Mouse (Mus musculus): ENCODE results near the gene Irs3. TPM values are rescaled to one million over a fixed set of nuclear protein-coding genes. Genes with fewer than 3 reads are reported as not detected.

The Irs3 gene
- polyA plus RNA-seq, 1 experiment: 0.35 TPM

DNA sequence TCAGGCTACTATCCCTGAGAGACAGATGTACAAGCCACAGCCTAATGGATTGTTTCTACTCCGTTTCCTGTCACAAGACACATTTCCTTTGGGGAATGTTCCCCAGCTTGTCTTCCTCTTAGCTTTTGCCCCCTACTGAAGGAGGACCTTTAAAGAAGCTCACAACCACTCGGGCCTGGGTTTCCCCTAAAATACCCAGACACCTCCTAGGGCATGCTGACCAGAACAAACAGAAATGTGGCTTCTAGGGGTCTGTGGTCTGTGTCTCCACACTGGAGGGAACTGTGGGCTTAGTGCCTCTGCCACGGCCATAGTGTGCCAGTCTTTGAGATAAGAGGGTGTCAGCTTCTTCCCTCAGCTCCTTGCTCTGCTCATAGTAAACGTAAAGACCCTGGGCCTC is 13.9 kb downstream of the Irs3 start:
- 36% methylated on average over 4 of the region's 4 CpGs for WGBS
- Histone ChIP-seq H3K4me3 (ENCODE audit: low read depth, low read length) (peak overlapping the region; percentile 65), H3K27ac (ENCODE audit: insufficient read depth, low read depth, low read length) (peak overlapping the region; percentile 92)

DNA sequence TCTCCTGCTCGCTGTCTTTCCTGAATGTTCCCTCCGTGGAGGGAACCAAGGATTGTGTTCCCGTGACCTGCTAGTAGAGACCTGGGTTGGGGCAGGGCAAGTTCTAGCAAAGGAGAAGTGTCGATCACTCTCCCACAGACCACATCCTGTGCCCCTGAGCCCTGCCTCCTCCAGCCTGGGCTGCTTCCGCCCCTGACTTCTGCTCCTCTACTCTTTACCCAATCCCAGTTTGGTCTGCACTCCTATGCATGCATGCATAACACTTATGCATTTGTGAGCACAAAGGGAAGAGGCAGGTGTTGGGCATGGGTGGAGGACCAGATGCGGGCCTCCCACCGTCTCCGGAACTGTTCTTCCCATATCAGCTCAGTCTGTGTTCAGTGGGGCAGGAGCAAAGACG is 14.3 kb downstream of the Irs3 start:
- TF ChIP-seq POLR2A (IDR thresholded peaks at IDR 0.05; ENCODE audit: low read depth, low read length): no peak
- TF ChIP-seq CTCF (IDR thresholded peaks at IDR 0.05; ENCODE audit: extremely low read depth, insufficient read length, insufficient replicate concordance, low read depth, low read length): no peak
- Histone ChIP-seq H3K36me3 (ENCODE audit: control insufficient read depth, insufficient read depth, low read length) (peaks cover 22% of the 10 kb centered on the region), H3K27me3 (ENCODE audit: control insufficient read depth, insufficient read depth, low read length) (no peaks in the 10 kb centered on the region), H3K4me1 (ENCODE audit: control insufficient read depth, insufficient read depth, insufficient read length, low read length) (peaks cover 18% of the 10 kb centered on the region), H3K27ac (ENCODE audit: insufficient read depth, low read depth, low read length) (peak overlapping the region; percentile 92), H3K4me3 (ENCODE audit: low read depth, low read length) (peak overlapping the region; percentile 65)
- 19% methylated on average over 9 of the region's 9 CpGs for WGBS

More for the DNA sequence above, 13.9 kb downstream of the Irs3 start:
- Histone ChIP-seq H3K36me3 (ENCODE audit: control insufficient read depth, insufficient read depth, low read length) (peaks cover 26% of the 10 kb centered on the region), H3K27me3 (ENCODE audit: control insufficient read depth, insufficient read depth, low read length) (no peaks in the 10 kb centered on the region), H3K4me1 (ENCODE audit: control insufficient read depth, insufficient read depth, insufficient read length, low read length) (peaks cover 18% of the 10 kb centered on the region)
- no peak for TF ChIP-seq CTCF (IDR thresholded peaks at IDR 0.05; ENCODE audit: extremely low read depth, insufficient read length, insufficient replicate concordance, low read depth, low read length)
- TF ChIP-seq POLR2A (IDR thresholded peaks at IDR 0.05; ENCODE audit: low read depth, low read length): no peak

DNA sequence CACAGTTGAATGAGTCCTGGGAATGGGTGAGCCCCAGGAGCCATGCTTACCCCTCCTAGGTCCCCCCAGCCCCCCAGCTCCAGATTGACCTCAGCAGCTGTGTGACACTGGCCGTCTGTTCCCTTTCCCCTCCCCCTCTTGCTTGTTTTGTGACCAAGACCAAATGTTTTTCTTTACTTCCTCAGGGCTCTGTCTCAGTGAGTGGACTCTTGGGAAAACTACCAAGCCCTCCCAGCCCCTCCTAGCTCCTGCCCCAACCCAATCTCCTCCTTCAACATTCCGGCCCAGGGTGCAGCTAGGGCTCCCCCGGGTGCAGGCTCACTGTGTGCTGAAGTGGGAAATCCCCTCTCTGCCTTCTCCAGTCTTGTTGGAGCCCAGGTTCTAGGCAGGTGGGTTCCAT is 14.9 kb downstream of the Irs3 start:
- WGBS: 7% methylated on average over 3 of the region's 3 CpGs
- TF ChIP-seq CTCF (IDR thresholded peaks at IDR 0.05; ENCODE audit: extremely low read depth, insufficient read length, insufficient replicate concordance, low read depth, low read length) (no peak), POLR2A (IDR thresholded peaks at IDR 0.05; ENCODE audit: low read depth, low read length) (0 out of 2 replicates have a peak, but pooled peaks have one; percentile 10)
- peak overlapping the region; percentile 92 for H3K27ac ChIP-seq (ENCODE audit: insufficient read depth, low read depth, low read length)
- H3K4me3 ChIP-seq (ENCODE audit: low read depth, low read length): peak overlapping the region; percentile 65
- peaks cover 18% of the 10 kb centered on the region for H3K4me1 ChIP-seq (ENCODE audit: control insufficient read depth, insufficient read depth, insufficient read length, low read length)
- H3K36me3 ChIP-seq (ENCODE audit: control insufficient read depth, insufficient read depth, low read length): peaks cover 16% of the 10 kb centered on the region
- no peaks in the 10 kb centered on the region for H3K27me3 ChIP-seq (ENCODE audit: control insufficient read depth, insufficient read depth, low read length)

DNA sequence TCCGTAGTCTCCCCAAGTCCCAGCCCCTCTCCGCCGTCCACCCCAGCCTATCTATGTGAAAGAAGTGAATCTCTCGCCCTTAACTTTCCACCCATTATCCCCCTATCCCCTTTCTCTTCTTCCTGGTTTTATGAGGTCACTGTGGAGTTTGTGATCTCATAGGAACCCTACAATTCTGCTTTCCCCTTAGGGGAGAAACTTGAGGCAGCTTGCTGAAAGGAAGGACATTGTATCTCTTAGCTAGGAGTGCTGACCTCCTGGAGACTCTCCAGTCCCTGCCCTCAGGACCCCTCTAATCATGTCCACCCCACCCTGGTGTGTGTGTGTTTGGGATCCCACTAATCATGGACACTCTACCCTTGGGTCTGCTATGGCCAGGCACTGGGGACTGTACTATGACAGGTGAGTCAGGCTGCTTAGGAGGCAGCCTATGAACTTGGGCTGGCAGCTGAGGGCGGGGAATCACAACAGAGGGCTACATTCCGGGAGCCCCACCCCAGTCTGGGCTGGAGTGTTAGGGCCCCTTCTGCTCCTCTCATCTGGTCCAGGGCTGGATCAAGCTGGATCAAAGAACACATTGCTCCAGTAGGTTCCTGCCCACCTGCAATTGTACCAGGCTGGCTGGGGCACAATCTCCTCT is 15.5 kb downstream of the Irs3 start:
- WGBS: 5% methylated on average over 6 of the region's 6 CpGs

DNA sequence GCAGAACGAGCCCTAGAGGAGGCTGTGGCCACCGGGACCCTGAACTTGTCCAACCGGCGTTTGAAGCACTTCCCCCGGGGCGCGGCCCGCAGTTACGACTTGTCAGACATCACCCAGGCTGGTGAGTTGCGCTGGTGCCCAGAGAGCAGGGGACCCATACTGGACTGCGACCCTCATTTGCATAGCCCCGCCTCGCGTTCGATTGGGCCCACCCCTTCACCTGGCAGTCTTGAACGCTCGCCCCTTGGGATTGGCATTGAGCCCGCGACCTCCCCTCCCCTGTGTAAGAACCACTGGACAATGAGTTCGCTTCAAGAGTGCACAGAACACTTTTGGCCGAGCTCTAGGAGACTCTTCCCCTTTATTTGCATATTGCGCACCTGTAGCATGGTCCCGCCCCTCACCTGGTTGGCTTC is 16.2 kb downstream of the Irs3 start:
- Histone ChIP-seq H3K36me3 (ENCODE audit: control insufficient read depth, insufficient read depth, low read length) (peaks cover 8% of the 10 kb centered on the region), H3K4me1 (ENCODE audit: control insufficient read depth, insufficient read depth, insufficient read length, low read length) (peaks cover 18% of the 10 kb centered on the region), H3K4me3 (ENCODE audit: low read depth, low read length) (peak overlapping the region; percentile 65), H3K27me3 (ENCODE audit: control insufficient read depth, insufficient read depth, low read length) (no peaks in the 10 kb centered on the region), H3K27ac (ENCODE audit: insufficient read depth, low read depth, low read length) (peak overlapping the region; percentile 92)
- TF ChIP-seq CTCF (IDR thresholded peaks at IDR 0.05; ENCODE audit: extremely low read depth, insufficient read length, insufficient replicate concordance, low read depth, low read length) (no peak), POLR2A (IDR thresholded peaks at IDR 0.05; ENCODE audit: low read depth, low read length) (no peak)
- under 1% methylated on average over 23 of the region's 23 CpGs for WGBS

More for the DNA sequence above, 15.5 kb downstream of the Irs3 start:
- TF ChIP-seq CTCF (IDR thresholded peaks at IDR 0.05; ENCODE audit: extremely low read depth, insufficient read length, insufficient replicate concordance, low read depth, low read length): no peak
- TF ChIP-seq POLR2A (IDR thresholded peaks at IDR 0.05; ENCODE audit: low read depth, low read length): no peak
- Histone ChIP-seq H3K27ac (ENCODE audit: insufficient read depth, low read depth, low read length) (peak overlapping the region; percentile 92), H3K4me1 (ENCODE audit: control insufficient read depth, insufficient read depth, insufficient read length, low read length) (peaks cover 18% of the 10 kb centered on the region), H3K36me3 (ENCODE audit: control insufficient read depth, insufficient read depth, low read length) (peaks cover 11% of the 10 kb centered on the region), H3K4me3 (ENCODE audit: low read depth, low read length) (peak overlapping the region; percentile 65), H3K27me3 (ENCODE audit: control insufficient read depth, insufficient read depth, low read length) (no peaks in the 10 kb centered on the region)

DNA sequence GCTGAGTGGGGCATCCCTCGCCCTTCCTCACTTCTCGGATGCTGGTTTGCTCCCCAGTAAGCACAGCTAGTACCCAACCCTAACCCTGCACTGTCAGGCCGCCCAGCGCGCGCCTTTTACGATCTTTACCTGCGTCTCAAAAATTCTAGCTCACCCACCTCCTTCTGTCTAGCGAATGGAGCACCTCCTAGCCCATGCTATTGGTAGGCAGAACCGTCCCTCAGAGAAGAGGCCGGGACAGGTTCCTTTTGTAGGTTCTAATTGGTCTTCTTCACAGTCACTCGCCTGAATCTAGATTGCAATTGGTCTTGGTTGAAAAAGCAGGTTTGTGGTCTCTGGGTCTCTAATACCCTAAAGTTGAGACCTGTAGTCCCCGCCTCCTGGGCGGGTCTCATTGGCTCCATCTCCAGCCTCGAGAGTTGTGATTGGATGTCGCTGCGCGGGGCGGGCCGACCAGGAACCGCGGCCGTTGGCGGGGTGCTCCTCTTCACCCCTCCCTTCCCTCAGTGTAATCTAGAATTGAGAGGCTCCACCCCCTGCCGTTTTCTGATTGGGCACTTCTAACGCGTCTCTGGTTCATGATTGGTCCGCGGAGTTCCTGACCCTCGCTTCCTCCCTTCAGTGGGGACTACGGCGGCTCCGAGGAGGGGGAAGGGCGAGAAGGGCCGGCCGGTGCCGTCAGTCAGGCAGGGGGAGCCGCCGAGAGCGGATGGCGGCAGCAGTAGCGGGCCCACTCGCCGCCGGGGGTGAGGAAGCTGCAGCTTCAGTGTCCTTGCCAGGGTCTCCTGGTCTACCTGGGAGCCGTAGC is 16.8 kb downstream of the Irs3 start, which contains the start of the genes Fbxo24, Lrch4 and Gm20605:
Fbxo24 (minus strand) TSS at position 505 of the 808 bp plus-strand sequence.
Lrch4 (plus strand) TSS at position 624 of the 808 bp plus-strand sequence.
Gm20605 (plus strand) TSS at position 678 of the 808 bp plus-strand sequence.
- Histone ChIP-seq H3K4me3 (ENCODE audit: low read depth, low read length) (peak within 1 kb of the TSS; percentile 73), H3K27me3 (ENCODE audit: control insufficient read depth, insufficient read depth, low read length) (no peaks in the 10 kb centered on the region), H3K4me1 (ENCODE audit: control insufficient read depth, insufficient read depth, insufficient read length, low read length) (peaks cover 12% of the 10 kb centered on the region), H3K36me3 (ENCODE audit: control insufficient read depth, insufficient read depth, low read length) (peaks cover 2% of the 10 kb centered on the region), H3K27ac (ENCODE audit: insufficient read depth, low read depth, low read length) (peak within 1 kb of the TSS; percentile 92)
- under 1% methylated on average over 46 of the region's 46 CpGs for WGBS
- no peak for TF ChIP-seq CTCF (IDR thresholded peaks at IDR 0.05; ENCODE audit: extremely low read depth, insufficient read length, insufficient replicate concordance, low read depth, low read length)
- TF ChIP-seq POLR2A (IDR thresholded peaks at IDR 0.05; ENCODE audit: low read depth, low read length): peak; percentile 88

DNA sequence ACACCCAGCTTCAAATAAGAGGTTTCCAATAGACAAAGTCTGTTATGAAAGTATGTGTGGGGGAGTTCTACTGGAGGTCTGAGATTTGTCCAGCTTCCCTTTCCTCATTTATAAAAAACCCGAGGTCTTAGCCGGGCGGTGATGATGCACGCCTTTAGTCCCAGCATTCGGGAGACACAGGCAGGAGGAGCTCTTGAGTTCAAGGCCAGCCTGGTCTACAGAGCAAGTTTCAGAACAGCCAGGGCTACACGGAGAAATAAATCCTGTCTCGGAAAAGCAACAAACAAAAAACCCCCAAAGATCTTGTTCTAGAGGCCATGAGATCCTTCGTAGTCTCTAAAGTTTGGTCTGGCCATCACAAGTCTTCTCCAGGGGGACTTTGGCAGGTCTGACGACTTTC is 17.5 kb downstream of the Irs3 start:
- Histone ChIP-seq H3K4me3 (ENCODE audit: low read depth, low read length) (peak overlapping the region; percentile 73), H3K27me3 (ENCODE audit: control insufficient read depth, insufficient read depth, low read length) (no peaks in the 10 kb centered on the region), H3K4me1 (ENCODE audit: control insufficient read depth, insufficient read depth, insufficient read length, low read length) (peaks cover 10% of the 10 kb centered on the region), H3K36me3 (ENCODE audit: control insufficient read depth, insufficient read depth, low read length) (no peaks in the 10 kb centered on the region), H3K27ac (ENCODE audit: insufficient read depth, low read depth, low read length) (peak overlapping the region; percentile 85)
- TF ChIP-seq CTCF (IDR thresholded peaks at IDR 0.05; ENCODE audit: extremely low read depth, insufficient read length, insufficient replicate concordance, low read depth, low read length) (no peak), POLR2A (IDR thresholded peaks at IDR 0.05; ENCODE audit: low read depth, low read length) (no peak)
- 0% methylated on average over 9 of the region's 9 CpGs for WGBS

All from small intestine, adult 2 months (tissue).